Mouse (Mus musculus) naive thymus-derived CD4-positive, alpha-beta T cell, adult 2 months (primary cell): ENCODE results near the gene Nmt1.

Source experiments
- DNase-seq: peaks from one replicate; pipeline ENCODE4 v3.0.0-alpha.2; 2011; ENCODE audit warnings: low read depth

The Nmt1 gene

DNA sequence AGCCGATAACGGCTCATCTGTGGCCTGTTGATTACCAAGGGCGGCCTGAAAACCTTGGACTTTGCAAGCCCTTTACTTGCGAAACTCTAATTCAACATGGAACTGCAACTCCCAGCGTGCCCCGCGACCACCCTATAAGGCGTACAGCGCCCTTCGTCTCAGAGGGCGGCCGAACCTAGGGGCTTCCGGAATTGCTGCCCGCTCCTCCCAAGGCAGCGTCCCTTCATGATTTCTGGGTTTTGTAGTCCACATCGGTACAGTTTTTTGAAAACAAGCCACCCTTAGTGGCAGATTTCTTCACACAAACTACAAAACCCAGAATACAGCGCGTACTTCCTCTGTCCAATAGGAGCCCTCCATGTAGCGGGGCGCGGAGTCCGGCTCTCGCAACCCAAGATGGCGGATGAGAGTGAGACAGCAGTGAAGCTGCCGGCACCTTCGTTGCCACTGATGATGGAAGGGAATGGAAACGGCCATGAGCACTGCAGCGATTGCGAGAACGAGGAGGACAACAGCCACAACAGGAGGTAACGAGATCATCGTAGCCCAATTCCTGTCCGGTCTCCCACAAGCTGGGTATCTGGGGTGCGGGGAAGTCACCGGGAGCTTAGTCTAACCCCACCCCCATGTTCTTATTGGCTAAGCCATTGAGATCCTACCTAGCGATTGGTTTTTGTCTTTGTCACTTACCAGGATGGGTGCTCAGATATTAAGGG lies at the start of gene Nmt1, which contains the start of gene Dcakd:
TSS of gene Nmt1 (plus strand) at position 15 of the 716 bp plus-strand sequence.
TSS of gene Dcakd (minus strand) at position 158 of the 716 bp plus-strand sequence.
- peak; percentile 98 for DNase-seq

GRCm38 (mm10) chr11:102981151-102981890 lies 46.7 kb upstream of the Nmt1 start:
- DNase-seq = peak; percentile 15

- DNase-seq = no peak
These were observed 43.9 kb upstream of the Nmt1 start for GRCm38 (mm10) chr11:102984086-102984485.

- DNase-seq = no peak
These were observed 43.4 kb upstream of the Nmt1 start for GRCm38 (mm10) chr11:102984615-102985014.

- no peak for DNase-seq
These were observed 42.8 kb upstream of the Nmt1 start for GRCm38 (mm10) chr11:102985160-102985559.

DNA sequence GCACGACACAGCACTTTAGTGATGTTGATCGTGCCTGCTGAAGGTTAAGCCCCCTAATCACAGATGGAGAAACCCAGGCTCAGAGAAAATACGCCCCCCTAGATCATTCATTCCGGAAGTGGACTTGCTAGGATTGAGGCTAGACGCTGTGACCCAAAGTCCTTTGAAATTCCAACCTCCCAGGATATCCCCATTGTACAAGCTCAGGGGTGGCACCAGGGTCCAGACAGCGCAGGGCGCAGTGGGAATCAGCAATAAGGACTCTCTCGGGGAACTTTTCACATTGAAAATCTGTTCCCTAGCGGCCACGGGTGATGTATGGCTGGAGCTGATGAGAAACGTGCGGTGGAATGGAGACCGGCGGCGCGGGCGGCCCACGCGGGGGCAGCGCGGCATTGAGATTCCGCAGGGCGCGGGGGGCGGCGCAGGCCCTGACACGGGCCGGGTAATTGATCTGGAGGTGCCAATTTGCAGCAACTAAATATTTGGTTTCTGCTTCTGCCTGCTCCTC lies 38.3 kb upstream of the Nmt1 start:
- DNase-seq = no peak

GRCm38 (mm10) chr11:102990152-102990663 lies 37.8 kb upstream of the Nmt1 start:
- no peak for DNase-seq

DNA sequence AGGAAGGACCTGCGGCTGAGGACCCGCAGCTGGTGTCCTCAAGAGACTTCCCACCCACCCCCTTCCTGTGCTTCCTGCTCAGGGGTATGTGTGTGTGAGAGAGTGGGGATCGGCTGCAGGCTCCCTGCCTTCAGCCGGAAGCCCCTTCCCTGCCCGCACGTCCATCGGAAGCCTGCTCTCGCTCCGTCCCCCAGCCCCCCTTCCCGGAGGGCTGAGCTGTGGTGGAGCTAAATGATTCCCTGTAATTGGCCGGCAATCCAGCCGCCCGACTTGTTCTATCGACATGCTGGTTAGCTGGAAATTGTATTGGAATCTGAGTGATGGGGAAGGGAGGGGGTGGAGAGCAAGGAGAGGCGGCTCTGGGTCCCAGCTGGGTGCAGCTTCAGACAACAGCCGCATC lies 36.3 kb upstream of the Nmt1 start:
- DNase-seq = no peak

DNA sequence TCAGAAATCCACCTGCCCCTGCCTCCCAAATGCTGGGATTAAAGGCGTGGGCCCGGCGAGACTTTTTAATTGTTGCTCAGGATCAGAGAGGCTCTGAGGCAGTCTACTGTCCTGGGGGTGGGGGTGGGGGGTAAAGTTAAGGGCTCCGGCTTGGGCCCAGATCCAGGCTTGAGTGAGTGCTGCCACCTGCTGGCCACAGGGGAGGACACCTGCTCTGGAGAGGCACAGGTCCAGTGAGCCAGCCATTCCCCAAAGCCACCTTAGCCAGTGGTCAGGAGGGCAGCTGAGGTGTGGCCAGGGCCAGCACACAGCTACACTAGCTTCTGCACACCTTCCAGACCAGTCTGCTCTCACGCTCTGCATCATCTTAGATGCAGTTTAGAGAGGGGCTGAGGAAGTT lies 35.0 kb upstream of the Nmt1 start:
- DNase-seq = peak; percentile 70

DNA sequence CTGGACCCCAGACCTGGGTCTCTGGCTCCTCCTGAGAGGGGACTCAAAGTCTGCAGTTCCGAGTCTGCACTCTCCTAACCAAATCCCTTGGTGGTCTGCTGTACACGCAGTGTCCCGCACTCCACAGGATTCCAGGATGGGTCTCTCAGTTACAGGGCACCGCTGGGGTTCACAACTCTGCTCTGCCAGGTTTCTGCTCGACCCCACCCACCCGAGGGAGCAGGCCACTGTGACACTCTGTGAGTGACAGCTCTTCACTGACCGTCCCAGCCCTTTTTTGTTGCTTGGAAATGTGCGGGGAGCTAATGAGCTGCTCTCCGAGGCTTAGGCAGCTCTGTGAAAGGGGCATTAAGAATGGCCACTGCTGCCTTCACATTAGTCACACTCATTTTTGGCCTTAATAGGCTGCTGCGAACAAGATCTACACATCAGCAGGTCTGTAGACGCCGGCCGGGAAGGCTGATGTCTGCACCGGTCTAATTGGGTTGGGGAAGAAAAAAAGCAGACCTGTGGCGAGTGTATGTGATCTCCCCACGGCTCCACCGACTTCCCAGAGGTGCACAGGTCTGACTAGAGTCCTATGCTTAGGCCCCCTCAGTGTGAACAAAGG lies 34.5 kb upstream of the Nmt1 start:
- DNase-seq = no peak

DNA sequence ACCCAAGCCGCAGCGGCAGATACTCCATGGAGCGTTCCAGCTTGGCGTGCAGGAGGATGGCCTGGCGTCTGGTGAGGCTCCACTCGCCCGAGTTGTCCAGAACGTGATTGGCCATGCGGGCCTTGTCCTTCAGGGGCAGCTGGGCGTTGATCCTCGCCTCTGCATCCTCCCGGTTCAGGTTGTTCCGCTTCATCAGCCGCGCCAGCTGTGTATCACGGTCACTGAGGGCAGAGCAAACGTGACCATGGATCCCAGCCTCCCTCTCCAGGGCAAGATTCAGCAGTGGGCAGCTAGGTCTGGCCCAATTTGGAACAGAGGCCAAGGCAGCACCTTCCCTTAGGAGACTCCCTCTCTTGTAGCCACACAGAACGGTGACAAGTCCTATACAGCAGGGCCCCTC lies 33.0 kb upstream of the Nmt1 start:
- no peak for DNase-seq

DNA sequence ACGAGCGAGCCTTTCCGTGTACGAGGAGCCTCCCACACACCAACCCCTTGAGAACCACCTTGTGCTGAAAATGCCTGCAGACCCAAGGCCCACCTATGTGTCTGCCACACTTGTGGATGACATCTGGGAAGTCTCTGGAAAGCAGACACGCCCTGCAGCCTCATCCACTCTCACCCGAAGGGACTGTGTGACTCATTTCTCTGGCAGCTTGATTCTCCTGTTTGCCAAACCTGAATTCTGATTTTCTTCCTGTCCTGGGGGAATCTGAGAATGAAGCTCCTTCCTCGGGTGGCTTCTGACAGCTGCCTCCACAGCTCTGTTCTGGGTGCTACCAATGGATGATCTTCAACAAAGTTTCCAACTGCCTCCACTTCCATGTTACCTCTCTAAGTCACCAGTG lies 31.6 kb upstream of the Nmt1 start:
- DNase-seq = no peak

DNA sequence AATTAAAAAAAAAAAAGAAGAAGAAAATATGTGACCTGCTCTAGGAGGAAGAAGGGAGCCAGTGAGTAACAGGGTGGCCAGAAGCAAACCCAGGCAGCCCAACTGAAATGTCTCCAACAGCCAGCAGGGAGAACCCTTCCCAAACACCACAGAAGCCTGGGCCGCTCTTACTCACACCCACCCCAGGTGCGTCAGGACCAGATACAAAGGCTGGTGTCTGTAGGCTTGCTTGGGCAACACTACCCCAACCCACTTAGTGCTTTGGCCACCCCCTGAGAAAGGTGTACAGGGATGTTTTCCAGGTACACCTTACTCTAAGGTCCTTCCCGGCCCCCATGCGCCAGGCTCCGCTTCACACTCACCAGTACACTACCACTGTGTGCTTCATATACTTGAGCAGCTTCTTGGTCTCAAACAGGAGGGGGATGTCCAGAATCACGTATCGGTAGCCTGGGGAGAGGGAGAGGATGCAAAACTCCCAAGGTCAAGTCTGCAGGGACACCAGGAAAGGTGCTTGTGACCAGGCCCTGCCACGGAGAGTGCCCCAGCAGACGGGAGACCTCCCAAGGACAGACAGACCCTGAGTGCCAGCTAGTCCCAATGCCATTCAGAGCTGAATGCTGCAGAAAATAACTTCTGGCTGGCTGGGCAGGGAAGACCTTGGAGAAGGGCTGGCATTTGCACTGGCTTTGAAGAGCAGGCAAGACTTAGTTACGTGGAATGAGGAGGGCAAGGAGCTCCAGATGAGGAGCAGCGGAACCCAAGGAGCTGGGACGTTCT lies 30.8 kb upstream of the Nmt1 start:
- DNase-seq = no peak

- DNase-seq = no peak
These were observed 29.8 kb upstream of the Nmt1 start for GRCm38 (mm10) chr11:102998254-102998576.

DNA sequence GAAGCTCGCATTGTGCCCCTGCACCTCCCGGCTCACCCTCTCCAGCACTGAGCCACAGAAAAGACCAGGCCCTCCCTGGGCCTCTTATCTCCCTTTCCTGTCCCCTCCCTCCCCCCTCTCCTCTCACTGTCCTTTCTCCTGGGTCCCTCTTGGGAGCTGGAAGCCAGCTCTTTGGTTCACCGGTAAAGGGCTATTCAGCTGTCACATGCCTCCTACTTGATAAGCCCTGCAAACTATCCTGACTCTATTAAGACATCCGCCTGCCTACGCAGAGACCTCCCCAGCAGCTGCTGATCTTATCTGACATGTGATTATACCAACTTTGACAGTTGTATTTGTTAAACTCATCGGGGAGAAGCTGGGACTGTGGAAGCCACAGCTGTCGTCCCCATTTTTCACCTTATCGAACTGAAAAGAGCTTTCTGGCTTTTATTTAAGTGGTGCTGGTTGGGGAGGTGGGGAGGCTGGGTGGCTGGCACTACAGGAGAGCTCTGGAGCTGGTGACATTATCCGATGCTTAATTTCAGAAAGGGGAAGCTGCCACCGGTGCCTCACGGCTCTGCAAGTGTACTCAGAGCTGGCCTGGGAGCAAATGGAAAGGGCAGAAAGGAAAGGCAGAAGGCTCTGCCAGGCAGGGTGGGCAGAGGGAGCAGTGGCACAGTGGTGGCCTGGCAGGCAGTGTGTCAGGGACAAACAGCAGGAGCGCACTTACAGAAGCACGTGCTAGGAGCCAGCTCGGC lies 29.2 kb upstream of the Nmt1 start:
- DNase-seq = no peak

DNA sequence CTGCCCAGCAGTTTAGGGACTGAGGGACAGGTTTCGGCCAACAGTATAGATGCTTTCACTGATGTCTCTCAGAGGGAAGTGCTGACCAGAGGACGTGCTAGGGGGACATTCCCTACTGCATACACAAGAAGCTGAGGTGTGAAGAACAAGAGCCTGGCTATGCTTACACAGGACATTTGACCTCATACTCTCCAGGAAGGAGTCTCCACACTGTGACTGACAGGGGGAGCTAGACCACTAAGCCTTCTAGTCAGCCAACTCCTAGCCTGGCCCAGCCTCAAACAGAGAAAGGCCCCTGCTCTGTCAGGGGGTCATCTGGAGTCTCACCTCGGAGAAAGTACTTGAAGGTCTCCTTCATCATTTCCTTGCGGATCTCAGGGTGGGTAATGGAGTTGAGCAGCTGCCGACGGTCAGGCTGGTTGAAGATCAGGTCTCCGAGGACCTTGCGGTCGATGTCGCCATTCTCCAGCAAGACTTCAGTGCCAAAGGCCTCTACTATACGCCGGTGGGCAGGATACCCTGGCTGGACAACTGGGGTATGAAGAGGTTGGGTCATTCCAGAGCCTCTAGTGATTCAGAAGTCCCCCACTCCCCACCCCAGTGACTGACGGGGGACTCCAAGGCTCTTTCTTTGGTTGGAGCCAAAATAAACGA lies 28.5 kb upstream of the Nmt1 start:
- no peak for DNase-seq

- no peak for DNase-seq
These were observed 27.9 kb upstream of the Nmt1 start for GRCm38 (mm10) chr11:103000111-103000510.

- DNase-seq = no peak
These were observed 26.9 kb upstream of the Nmt1 start for GRCm38 (mm10) chr11:103001063-103001462.

DNA sequence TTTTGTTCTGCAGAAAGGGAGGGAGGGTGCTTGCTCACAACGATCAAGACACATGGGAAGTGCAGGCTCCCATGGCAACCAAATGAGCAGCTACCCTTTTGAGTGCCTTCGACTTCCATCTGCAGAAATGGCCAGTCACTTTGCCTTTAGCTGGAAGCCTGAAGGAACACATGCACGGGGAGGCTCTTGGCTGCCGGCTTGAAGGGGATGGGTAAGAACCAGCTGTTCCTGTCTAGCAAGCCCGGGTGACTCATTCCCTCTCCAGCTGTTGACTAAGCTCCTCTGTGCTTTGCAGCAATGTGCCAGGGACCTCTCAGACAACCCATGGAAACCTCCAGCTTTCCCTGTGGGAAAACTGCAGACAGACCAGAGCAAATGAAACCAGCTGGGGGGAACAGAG lies 24.8 kb upstream of the Nmt1 start:
- DNase-seq = no peak

DNA sequence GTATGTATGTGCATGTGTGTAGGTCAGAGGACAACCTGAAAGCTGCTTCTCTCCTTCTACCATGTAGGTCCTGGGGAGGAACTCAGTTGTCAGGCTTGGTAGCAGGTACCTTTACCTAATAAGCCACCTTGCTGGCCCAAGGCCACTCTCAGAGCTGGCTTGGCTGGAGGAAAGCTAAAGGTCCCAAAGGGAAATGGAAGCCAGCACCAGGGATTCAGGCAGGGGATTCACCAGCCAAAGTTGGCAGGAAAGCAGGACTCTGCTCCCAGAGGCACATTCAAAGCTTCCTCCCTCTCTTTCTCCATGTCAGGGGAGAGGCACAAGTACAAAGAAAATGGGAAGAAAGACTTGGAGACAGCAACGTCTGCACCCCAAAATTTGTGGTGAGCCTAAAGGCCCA lies 23.1 kb upstream of the Nmt1 start:
- DNase-seq = no peak
